Mouse (Mus musculus) intestine, postnatal 0 days (tissue): ENCODE data around the gene Ankrd24. TPM values are rescaled to one million over a fixed set of nuclear protein-coding genes. Genes with fewer than 3 reads are reported as not detected.

ENCODE experiments used
- ATAC-seq: fragments of 200-750 bp; cut with Nextera tagmentation; 2 replicates; pipeline ENCODE4 v1.8.0; 2017; ENCODE audit warnings: mild to moderate bottlenecking, moderate TSS enrichment, moderate library complexity
- H3K27ac ChIP-seq: fragments of 300-500 bp; sonication (generic); 2 replicates; pipeline ENCODE4 v1.5.1; 2014; ENCODE audit warnings: mild to moderate bottlenecking, low read depth, low read length, moderate library complexity
- H3K27me3 ChIP-seq: fragments of 300-500 bp; sonication (generic); replicated peaks from 2 replicates; pipeline ENCODE4 v1.6.1; 2014; ENCODE audit warnings: low read length, mixed read lengths; ENCODE audit not compliant: control insufficient read depth, insufficient read depth
- H3K36me3 ChIP-seq: fragments of 300-500 bp; sonication (generic); 2 replicates; pipeline ENCODE4 v1.6.1; 2014; ENCODE audit warnings: mild to moderate bottlenecking, moderate library complexity; ENCODE audit not compliant: control insufficient read depth, insufficient read depth
- H3K4me1 ChIP-seq: fragments of 300-500 bp; sonication (generic); replicated peaks from 2 replicates; pipeline ENCODE4 v1.6.1; 2014; ENCODE audit warnings: antibody characterized with exemption, low read length, mixed read lengths; ENCODE audit not compliant: control insufficient read depth, insufficient read depth
- H3K4me2 ChIP-seq: fragments of 300-500 bp; sonication (generic); replicated peaks from 2 replicates; pipeline ENCODE4 v1.6.1; 2014; ENCODE audit warnings: low read depth, mild to moderate bottlenecking, moderate library complexity
- H3K4me3 ChIP-seq: fragments of 300-500 bp; sonication (generic); 2 replicates; pipeline ENCODE4 v1.5.1; 2014; ENCODE audit warnings: low read depth, low read length
- H3K9ac ChIP-seq: fragments of 300-500 bp; sonication (generic); 2 replicates; pipeline ENCODE4 v1.6.1; 2014; ENCODE audit warnings: mild to moderate bottlenecking, low read depth, low read length
- H3K9me3 ChIP-seq: fragments of 300-500 bp; sonication (generic); 2 replicates; pipeline ENCODE4 v1.6.1; 2016; ENCODE audit warnings: mixed run types; ENCODE audit not compliant: control insufficient read depth
- CTCF ChIP-seq: sonication (generic); IDR thresholded peaks from 2 replicates; pipeline ENCODE4 v1.5.1; 2016; ENCODE audit warnings: low read depth, mild to moderate bottlenecking, control low read depth, antibody characterized with exemption, moderate library complexity
- WGBS: fragments of 180-500 bp; shearing (Covaris S2); extraction: QIAGEN DNeasy Blood & Tissue Kit; methylation state at CpG from one replicate; pipeline ENCODE4 v1.1.7; 2014; 5-methylcytosine and 5-hydroxymethylcytosine counted together
- polyA plus RNA-seq: library from polyadenylated mRNA; unstranded; fragments of >200 nt; fragmentation: Nextera tagmentation; extraction: Ambion mirVana; gene quantifications from 2 replicates; pipeline ENCODE4 v1.2.1, GENCODE M21; 2015

Ankrd24 gene
- 3.5 and 4.2 TPM in 2 replicates for polyA plus RNA-seq

- Histone ChIP-seq H3K4me3 (peak within 1 kb of the TSS; percentile 72), H3K9ac (peak within 1 kb of the TSS; percentile 62), H3K4me2 (peak within 1 kb of the TSS; percentile 83), H3K36me3 (peaks cover 10% of the 10 kb centered on the region; the same call in 1 of the 2 replicates), H3K4me1 (peaks cover 8% of the 10 kb centered on the region; the same call in 1 of the 2 replicates), H3K9me3 (no peaks in the 10 kb centered on the region), H3K27me3 (no peaks in the 10 kb centered on the region), H3K27ac (peak within 1 kb of the TSS; percentile 91)
- 81% methylated on average over 16 of the region's 16 CpGs for WGBS
- ATAC-seq = no peak
- no peak for TF ChIP-seq CTCF
These were observed at the start of gene Ankrd24 for GRCm38 (mm10) chr10:81628390-81628789. Gene Ankrd24, plus strand, starts transcription at chr10:81628540.

- no peak overlapping the region for H3K4me2 ChIP-seq
- no peak overlapping the region for H3K4me3 ChIP-seq
- H3K9me3 ChIP-seq = no peaks in the 10 kb centered on the region
- no peaks in the 10 kb centered on the region for H3K36me3 ChIP-seq
- 67% methylated on average over 4 of the region's 4 CpGs for WGBS
- no peak overlapping the region for H3K9ac ChIP-seq
- no peaks in the 10 kb centered on the region; the same call in 1 of the 2 replicates for H3K27me3 ChIP-seq
- no peak overlapping the region for H3K27ac ChIP-seq
- H3K4me1 ChIP-seq = 0 out of 2 replicates have a peak, but pooled peaks cover 4% of the 10 kb centered on the region
- ATAC-seq = no peak
- TF ChIP-seq CTCF = no peak
These were observed 48.4 kb upstream of the Ankrd24 start for GRCm38 (mm10) chr10:81579967-81580366.

- peak; percentile 45; the same call in 1 of the 2 replicates for TF ChIP-seq CTCF
- Histone ChIP-seq H3K4me1 (0 out of 2 replicates have a peak, but pooled peaks cover 3% of the 10 kb centered on the region), H3K36me3 (no peaks in the 10 kb centered on the region), H3K9ac (no peak overlapping the region), H3K27me3 (no peaks in the 10 kb centered on the region; the same call in 1 of the 2 replicates), H3K9me3 (no peaks in the 10 kb centered on the region), H3K4me2 (no peak overlapping the region), H3K27ac (no peak overlapping the region), H3K4me3 (no peak overlapping the region)
- WGBS = 64% methylated on average over 25 of the region's 25 CpGs
- no peak for ATAC-seq
These were observed 47.8 kb upstream of the Ankrd24 start for GRCm38 (mm10) chr10:81580441-81581070.

- no peak for TF ChIP-seq CTCF
- no peak for ATAC-seq
- Histone ChIP-seq H3K4me1 (no peaks in the 10 kb centered on the region), H3K9me3 (no peaks in the 10 kb centered on the region), H3K27me3 (no peaks in the 10 kb centered on the region), H3K27ac (no peak overlapping the region), H3K4me2 (no peak overlapping the region), H3K4me3 (no peak overlapping the region), H3K9ac (no peak overlapping the region), H3K36me3 (0 out of 2 replicates have a peak, but pooled peaks cover 4% of the 10 kb centered on the region)
- WGBS = 67% methylated on average over 6 of the region's 6 CpGs
These were observed 45.0 kb upstream of the Ankrd24 start for GRCm38 (mm10) chr10:81583347-81583746.

GRCm38 (mm10) chr10:81588739-81589138 is 39.6 kb upstream of the Ankrd24 start:
- no peaks in the 10 kb centered on the region for H3K4me1 ChIP-seq
- no peak overlapping the region for H3K4me2 ChIP-seq
- ATAC-seq = no peak
- 0 out of 2 replicates have a peak, but pooled peaks cover 4% of the 10 kb centered on the region for H3K36me3 ChIP-seq
- no peaks in the 10 kb centered on the region for H3K27me3 ChIP-seq
- H3K4me3 ChIP-seq = no peak overlapping the region
- TF ChIP-seq CTCF = no peak
- no peak overlapping the region for H3K27ac ChIP-seq
- H3K9me3 ChIP-seq = no peaks in the 10 kb centered on the region
- WGBS = 76% methylated on average over 7 of the region's 7 CpGs
- H3K9ac ChIP-seq = no peak overlapping the region

GRCm38 (mm10) chr10:81591846-81592245 is 36.5 kb upstream of the Ankrd24 start:
- H3K9ac ChIP-seq = no peak overlapping the region
- 0 out of 2 replicates have a peak, but pooled peaks cover 4% of the 10 kb centered on the region for H3K36me3 ChIP-seq
- WGBS = 58% methylated on average over 9 of the region's 9 CpGs
- no peaks in the 10 kb centered on the region for H3K9me3 ChIP-seq
- TF ChIP-seq CTCF = no peak
- H3K4me1 ChIP-seq = peaks cover 2% of the 10 kb centered on the region; the same call in 1 of the 2 replicates
- no peak overlapping the region for H3K4me2 ChIP-seq
- H3K27ac ChIP-seq = no peak overlapping the region
- H3K4me3 ChIP-seq = no peak overlapping the region
- no peak for ATAC-seq
- H3K27me3 ChIP-seq = no peaks in the 10 kb centered on the region
